In genomic region chr6:21988296-21988695, GRCm38 (mm10) we compare ENCODE assay signal across 12 mouse cellular contexts. TPM values are rescaled to one million over a fixed set of nuclear protein-coding genes. Genes with fewer than 3 reads are reported as not detected.
DNase-seq lines count a peak whose midpoint lies in the region; ATAC-seq and TF ChIP-seq lines count a peak whose summit lies in the region.
"Had no signal": no experiment of that assay in that cellular context is flagged by ENCODE, and none has a peak within 500 bp of the region (broad histone marks: within the 10 kb centered on the region; RNA-seq: fewer than 3 reads in every experiment).

No protein-coding gene starts in this region.

- peak overlapping the region; percentile 87 for H3K4me2 ChIP-seq in kidney, postnatal 0 days (ENCODE audit: low read length)
- peak overlapping the region; percentile 83 for H3K4me2 ChIP-seq in embryonic facial prominence, embryonic 13.5 days
- H3K4me2 ChIP-seq in liver, embryonic 15.5 days: peak overlapping the region; percentile 10; the same call in 1 of the 2 replicates

- no peak for TF ChIP-seq EP300 in heart, adult 2 months (IDR thresholded peaks at IDR 0.05; ENCODE audit: insufficient read depth, low read depth, low read length)

- peaks cover 3% of the 10 kb centered on the region; the same call in 1 of the 2 replicates for H3K79me2 ChIP-seq in heart, adult 2 months (replicated peaks; ENCODE audit: control insufficient read depth, insufficient read depth, low read length)

- H3K9me3 ChIP-seq in kidney, postnatal 0 days (replicated peaks; ENCODE audit: low read length): no peaks in the 10 kb centered on the region
- H3K9me3 ChIP-seq in embryonic facial prominence, embryonic 13.5 days: no peaks in the 10 kb centered on the region
- no peaks in the 10 kb centered on the region for H3K9me3 ChIP-seq in liver, embryonic 15.5 days (replicated peaks)

- H3K4me1 ChIP-seq in heart, adult 2 months (ENCODE audit: control insufficient read depth, insufficient read depth, low read length): peaks cover 11% of the 10 kb centered on the region
- no peaks in the 10 kb centered on the region for H3K4me1 ChIP-seq in kidney, postnatal 0 days (replicated peaks; ENCODE audit: insufficient read depth, low read length)
- peaks cover 6% of the 10 kb centered on the region for H3K4me1 ChIP-seq in embryonic facial prominence, embryonic 13.5 days
- H3K4me1 ChIP-seq in liver, embryonic 15.5 days (replicated peaks): no peaks in the 10 kb centered on the region

- H3K36me3 ChIP-seq in heart, adult 2 months (ENCODE audit: control insufficient read depth, insufficient read depth, low read length): peaks cover 34% of the 10 kb centered on the region
- no peaks in the 10 kb centered on the region for H3K36me3 ChIP-seq in kidney, postnatal 0 days (ENCODE audit: insufficient read depth, low read length)
- no peaks in the 10 kb centered on the region for H3K36me3 ChIP-seq in embryonic facial prominence, embryonic 13.5 days
- no peaks in the 10 kb centered on the region for H3K36me3 ChIP-seq in liver, embryonic 15.5 days (replicated peaks)

- ATAC-seq in kidney, postnatal 0 days (replicated peaks; ENCODE audit: low FRiP score, low read depth): no peak
- no peak for ATAC-seq in embryonic facial prominence, embryonic 13.5 days (ENCODE audit: insufficient number of reproducible peaks, insufficient read depth, low FRiP score, low TSS enrichment, low read depth)
- no peak for ATAC-seq in liver, embryonic 15.5 days (ENCODE audit: insufficient read depth)
- ATAC-seq: forebrain, embryonic 16.5 days; midbrain, embryonic 16.5 days had no signal

- no peak for TF ChIP-seq POLR2A in heart, adult 2 months (IDR thresholded peaks at IDR 0.05; ENCODE audit: insufficient read depth, low read depth, low read length)

- no peaks in the 10 kb centered on the region for H3K27me3 ChIP-seq in heart, adult 2 months (ENCODE audit: control insufficient read depth, insufficient read depth, low read length)
- H3K27me3 ChIP-seq in kidney, postnatal 0 days (ENCODE audit: insufficient read depth, low read length): no peaks in the 10 kb centered on the region
- H3K27me3 ChIP-seq in embryonic facial prominence, embryonic 13.5 days: no peaks in the 10 kb centered on the region
- peaks cover 41% of the 10 kb centered on the region for H3K27me3 ChIP-seq in liver, embryonic 15.5 days

- WGBS in heart, adult 2 months: 85% methylated on average over 5 of the region's 5 CpGs
- 47% methylated on average over 5 of the region's 5 CpGs for WGBS in kidney, postnatal 0 days
- WGBS in embryonic facial prominence, embryonic 13.5 days: 48% methylated on average over 5 of the region's 5 CpGs
- WGBS in liver, embryonic 15.5 days (ENCODE audit: insufficient replicate concordance): 61% methylated on average over 5 of the region's 5 CpGs

- DNase-seq in heart, adult 2 months: no peak
- no peak for DNase-seq in heart, adult 8-10 months (ENCODE audit: low spot score)
- DNase-seq in kidney, postnatal 0 days (ENCODE audit: low spot score): no peak
- no peak for DNase-seq in kidney, adult 8-10 months
- no peak for DNase-seq in right cerebral cortex, adult 2 months (ENCODE audit: low spot score in 2 of 2)
- DNase-seq in adrenal gland, postnatal 10 days: no peak
- DNase-seq: B cell, adult 2 months; thymus, postnatal 36 days had no signal

- H3K9ac ChIP-seq in heart, adult 2 months (ENCODE audit: low read depth, low read length): no peak overlapping the region
- peak overlapping the region; percentile 45; the same call in 1 of the 2 replicates for H3K9ac ChIP-seq in kidney, postnatal 0 days (ENCODE audit: low read depth, low read length)
- peak overlapping the region; percentile 58 for H3K9ac ChIP-seq in embryonic facial prominence, embryonic 13.5 days
- H3K9ac ChIP-seq in liver, embryonic 15.5 days: no peak overlapping the region

- no peak for TF ChIP-seq CTCF in heart, adult 2 months (IDR thresholded peaks at IDR 0.05)
- no peak for TF ChIP-seq CTCF in kidney, postnatal 0 days (IDR thresholded peaks at IDR 0.05; ENCODE audit: low read depth)

- H3K27ac ChIP-seq in heart, adult 2 months: peak overlapping the region; percentile 92
- no peak overlapping the region; the same call in 1 of the 2 replicates for H3K27ac ChIP-seq in kidney, postnatal 0 days
- H3K27ac ChIP-seq in embryonic facial prominence, embryonic 13.5 days: peak overlapping the region; percentile 86
- no peak overlapping the region for H3K27ac ChIP-seq in liver, embryonic 15.5 days (replicated peaks)

- H3K4me3 ChIP-seq in heart, adult 2 months: peak overlapping the region; percentile 80
- H3K4me3 ChIP-seq in kidney, postnatal 0 days (replicated peaks; ENCODE audit: low read depth, low read length): peak overlapping the region; percentile 49
- H3K4me3 ChIP-seq in embryonic facial prominence, embryonic 13.5 days: peak overlapping the region; percentile 59
- no peak overlapping the region for H3K4me3 ChIP-seq in liver, embryonic 15.5 days (replicated peaks)

- intact Hi-C loops in heart, adult 2 months (cut with DNase I): loop anchor here (5.0 kb wide), 1 partner anchor 191 kb away; no protein-coding TSS in a partner anchor

RNA-seq across cellular contexts. Expression of gene Cped1, which starts 2.6 kb away (rescaled TPM):
- 10 to 100 TPM; 23.0 to 23.3 TPM for total RNA-seq in heart, adult 2 months (2021)
- polyA plus RNA-seq in heart, adult 2 months (2012; rRNA removed): 6.9 and 13.5 TPM in 2 replicates
- total RNA-seq in heart, adult 8-10 months (2022): 10 to 100 TPM; 19.0 to 28.2 (median 24.9) TPM
- polyA plus RNA-seq in kidney, postnatal 0 days (2015; fragmentation: Nextera tagmentation; extraction: Ambion mirVana): 22.3 and 23.0 TPM in 2 replicates
- 42.6 and 43.4 TPM in 2 replicates for polyA plus RNA-seq in embryonic facial prominence, embryonic 13.5 days (2015; fragmentation: Nextera tagmentation; extraction: Ambion mirVana)
- polyA plus RNA-seq in liver, embryonic 15.5 days (2015; fragmentation: Nextera tagmentation; extraction: Ambion mirVana): 3.7 and 3.9 TPM in 2 replicates
- total RNA-seq in adrenal gland, postnatal 10 days (2021): 10 to 100 TPM; 25.6 to 27.2 TPM

RNA-seq across cellular contexts. Expression of gene Ing3, which starts 38.9 kb away (rescaled TPM):
- total RNA-seq in heart, adult 2 months (2021): 10 to 100 TPM; 12.1 to 14.9 TPM
- 5.1 and 7.9 TPM in 2 replicates for polyA plus RNA-seq in heart, adult 2 months (2012; rRNA removed)
- 10 to 100 TPM; 10.1 to 11.6 (median 10.8) TPM for total RNA-seq in heart, adult 8-10 months (2022)
- polyA plus RNA-seq in kidney, postnatal 0 days (2015; fragmentation: Nextera tagmentation; extraction: Ambion mirVana): 60.4 and 61.8 TPM in 2 replicates
- 60.6 and 67.0 TPM in 2 replicates for polyA plus RNA-seq in embryonic facial prominence, embryonic 13.5 days (2015; fragmentation: Nextera tagmentation; extraction: Ambion mirVana)
- 15.2 and 16.7 TPM in 2 replicates for polyA plus RNA-seq in liver, embryonic 15.5 days (2015; fragmentation: Nextera tagmentation; extraction: Ambion mirVana)
- 10 to 100 TPM; 26.1 to 27.6 TPM for total RNA-seq in adrenal gland, postnatal 10 days (2021)

Comparison
In these comparisons a context has a peak if more than half of its experiments do, and no peak if none do; other contexts are left out.
1. H3K27ac ChIP-seq: peak in heart, adult 2 months (single experiment) and embryonic facial prominence, embryonic 13.5 days (single experiment); none in kidney, postnatal 0 days (single experiment) and liver, embryonic 15.5 days (single experiment).
2. H3K9ac ChIP-seq: peak in kidney, postnatal 0 days (single experiment) and embryonic facial prominence, embryonic 13.5 days (single experiment); none in heart, adult 2 months (single experiment) and liver, embryonic 15.5 days (single experiment).
3. H3K4me2 ChIP-seq: peak in every context shown above with its lines; median percentile 87 in kidney, postnatal 0 days; 83 in embryonic facial prominence, embryonic 13.5 days; 10 in liver, embryonic 15.5 days.